Mouse (Mus musculus) brown adipose tissue, adult 24 weeks (tissue): Measurements from ENCODE around the gene Mynn. TPM values are rescaled to one million over a fixed set of nuclear protein-coding genes. Genes with fewer than 3 reads are reported as not detected.

Experiments
- polyA plus RNA-seq: library from polyadenylated mRNA; stranded (reverse); fragments of >200 nt; gene quantifications from 2 replicates; pipeline ENCODE4 v1.2.4, GENCODE M21; 2012; ENCODE audit not compliant: missing spikeins, insufficient read depth, insufficient read length

Mynn gene
- polyA plus RNA-seq, 1 experiment, result 7.3 TPM

Other genes with a start within 250 kb of the Mynn start
- gene Mecom, start 54.1 kb upstream of the Mynn start, polyA plus RNA-seq, result 6.1 and 9.2 TPM in 2 replicates
- gene Actrt3, start 2.1 kb upstream of the Mynn start, polyA plus RNA-seq, result not detected in 2 replicates
- gene Lrriq4, start 42.4 kb downstream of the Mynn start, polyA plus RNA-seq, result not detected in 2 replicates
- gene Lrrc34, start 45.8 kb downstream of the Mynn start, polyA plus RNA-seq, result not detected in 2 replicates
- gene Lrrc31, start 97.8 kb downstream of the Mynn start, polyA plus RNA-seq, result not detected in 2 replicates
- not detected in 2 replicates for gene Samd7, start 144.2 kb downstream of the Mynn start, polyA plus RNA-seq
- gene Sec62, start 190.8 kb downstream of the Mynn start, polyA plus RNA-seq, result 70.6 and 78.5 TPM in 2 replicates